25 mouse cellular contexts compared by ENCODE assay signal in the genomic region with DNA sequence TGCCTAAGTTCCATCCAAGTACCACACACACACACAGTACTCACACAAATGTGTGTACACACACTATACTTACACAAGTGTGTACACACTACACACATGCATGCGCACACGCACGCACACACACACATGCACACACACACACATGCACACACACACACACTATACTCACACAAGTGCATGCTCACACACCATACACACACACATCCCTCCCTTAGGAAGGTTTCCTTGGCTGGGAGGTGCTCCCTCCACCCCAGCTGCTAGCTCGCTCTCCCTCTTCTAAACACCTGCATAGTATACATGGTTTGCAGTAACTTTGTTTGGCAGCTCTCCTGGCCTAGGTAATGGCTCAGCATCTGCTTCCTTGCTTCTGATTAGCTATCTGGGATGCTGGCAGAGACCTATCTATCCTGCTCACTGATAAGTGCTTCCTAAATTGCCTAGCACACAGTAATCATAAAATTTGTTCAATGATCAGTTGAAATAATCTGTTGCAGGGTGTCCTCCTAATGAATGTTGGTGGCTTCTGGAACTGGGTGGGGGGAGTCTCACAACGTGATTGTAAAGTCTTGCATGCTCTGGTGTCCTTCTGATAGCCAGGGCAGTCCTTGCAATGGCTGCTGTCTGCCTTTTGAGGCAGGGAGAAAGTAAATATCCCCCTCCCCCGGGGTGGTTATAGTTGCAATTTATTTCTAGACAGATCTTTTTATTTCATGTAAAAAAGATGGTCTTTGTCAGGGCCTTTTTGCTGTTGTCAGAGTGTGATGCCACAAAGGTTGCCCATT. TPM values are rescaled to one million over a fixed set of nuclear protein-coding genes. Genes with fewer than 3 reads are reported as not detected.
A peak's percentile ranks its signal among the peaks of the same experiment; 100 is the strongest.
DNase-seq lines count a peak whose midpoint lies in the region; ATAC-seq and TF ChIP-seq lines count a peak whose summit lies in the region.
"Had no signal": no experiment of that assay in that cellular context is flagged by ENCODE, and none has a peak within 500 bp of the region (broad histone marks: within the 10 kb centered on the region; RNA-seq: fewer than 3 reads in every experiment).

No protein-coding gene starts in this region.

- WGBS in hindbrain, embryonic 11.5 days, result 75% methylated on average over 6 of the region's 6 CpGs
- WGBS in hindbrain, embryonic 12.5 days, result 71% methylated on average over 6 of the region's 6 CpGs
- WGBS in hindbrain, embryonic 13.5 days, result 72% methylated on average over 6 of the region's 6 CpGs
- 79% methylated on average over 6 of the region's 6 CpGs for WGBS in midbrain, embryonic 13.5 days
- 63% methylated on average over 6 of the region's 6 CpGs for WGBS in neural tube, embryonic 15.5 days
- 78% methylated on average over 6 of the region's 6 CpGs for WGBS in intestine, postnatal 0 days

- no peaks in the 10 kb centered on the region; the same call in 1 of the 2 replicates for H3K4me1 ChIP-seq in hindbrain, embryonic 11.5 days (replicated peaks; ENCODE audit: control insufficient read depth, insufficient read depth, low read length)
- H3K4me1 ChIP-seq in hindbrain, embryonic 12.5 days, result peaks cover 3% of the 10 kb centered on the region
- H3K4me1 ChIP-seq in hindbrain, embryonic 13.5 days (replicated peaks), result peaks cover 8% of the 10 kb centered on the region
- peaks cover 12% of the 10 kb centered on the region for H3K4me1 ChIP-seq in midbrain, embryonic 13.5 days (replicated peaks)
- peaks cover 9% of the 10 kb centered on the region for H3K4me1 ChIP-seq in neural tube, embryonic 15.5 days
- no peaks in the 10 kb centered on the region for H3K4me1 ChIP-seq in intestine, postnatal 0 days (replicated peaks; ENCODE audit: control insufficient read depth, insufficient read depth, low read length)
- H3K4me1 ChIP-seq: embryonic facial prominence, embryonic 10.5 days; heart, embryonic 12.5 days had no signal

- no peaks in the 10 kb centered on the region for H3K27me3 ChIP-seq in hindbrain, embryonic 11.5 days (ENCODE audit: control insufficient read depth, insufficient read depth, low read length)
- H3K27me3 ChIP-seq in hindbrain, embryonic 12.5 days, result no peaks in the 10 kb centered on the region
- no peaks in the 10 kb centered on the region for H3K27me3 ChIP-seq in hindbrain, embryonic 13.5 days
- H3K27me3 ChIP-seq in midbrain, embryonic 13.5 days, result no peaks in the 10 kb centered on the region
- H3K27me3 ChIP-seq in neural tube, embryonic 15.5 days (replicated peaks), result no peaks in the 10 kb centered on the region
- no peaks in the 10 kb centered on the region for H3K27me3 ChIP-seq in intestine, postnatal 0 days (replicated peaks; ENCODE audit: control insufficient read depth, insufficient read depth, low read length)
- H3K27me3 ChIP-seq: CH12.LX; heart, embryonic 12.5 days had no signal

- no peak overlapping the region for H3K9ac ChIP-seq in hindbrain, embryonic 11.5 days (ENCODE audit: low read depth, low read length)
- H3K9ac ChIP-seq in hindbrain, embryonic 12.5 days, result no peak overlapping the region
- H3K9ac ChIP-seq in hindbrain, embryonic 13.5 days, result no peak overlapping the region
- no peak overlapping the region for H3K9ac ChIP-seq in midbrain, embryonic 13.5 days (replicated peaks)
- H3K9ac ChIP-seq in neural tube, embryonic 15.5 days (replicated peaks), result no peak overlapping the region
- no peak overlapping the region for H3K9ac ChIP-seq in intestine, postnatal 0 days (ENCODE audit: low read depth, low read length)
- H3K9ac ChIP-seq: heart, embryonic 12.5 days; liver, embryonic 14.5 days; lung, embryonic 14.5 days had no signal

- TF ChIP-seq CTCF in intestine, postnatal 0 days (IDR thresholded peaks at IDR 0.05; ENCODE audit: low read depth), result no peak

- H3K36me3 ChIP-seq in hindbrain, embryonic 11.5 days (ENCODE audit: control insufficient read depth, insufficient read depth, low read length), result no peaks in the 10 kb centered on the region
- H3K36me3 ChIP-seq in hindbrain, embryonic 12.5 days, result no peaks in the 10 kb centered on the region
- H3K36me3 ChIP-seq in hindbrain, embryonic 13.5 days, result no peaks in the 10 kb centered on the region
- no peaks in the 10 kb centered on the region for H3K36me3 ChIP-seq in midbrain, embryonic 13.5 days
- H3K36me3 ChIP-seq in neural tube, embryonic 15.5 days, result no peaks in the 10 kb centered on the region
- H3K36me3 ChIP-seq in intestine, postnatal 0 days (ENCODE audit: control insufficient read depth, insufficient read depth), result no peaks in the 10 kb centered on the region
- H3K36me3 ChIP-seq: embryonic facial prominence, embryonic 10.5 days; G1E; heart, embryonic 12.5 days had no signal

- H3K27ac ChIP-seq in hindbrain, embryonic 11.5 days (ENCODE audit: low read depth, low read length), result no peak overlapping the region
- H3K27ac ChIP-seq in hindbrain, embryonic 12.5 days, result no peak overlapping the region; the same call in 1 of the 2 replicates
- H3K27ac ChIP-seq in hindbrain, embryonic 13.5 days, result no peak overlapping the region
- H3K27ac ChIP-seq in midbrain, embryonic 13.5 days, result peak overlapping the region; percentile 8; the same call in 1 of the 2 replicates
- no peak overlapping the region for H3K27ac ChIP-seq in neural tube, embryonic 15.5 days (replicated peaks)
- H3K27ac ChIP-seq in intestine, postnatal 0 days (ENCODE audit: low read depth, low read length), result no peak overlapping the region
- H3K27ac ChIP-seq: embryonic facial prominence, embryonic 10.5 days; liver, embryonic 14.5 days had no signal

- DNase-seq in hindbrain, embryonic 11.5 days (ENCODE audit: low spot score), result no peak
- DNase-seq in ovary, postnatal 36 days (ENCODE audit: low spot score), result no peak
- DNase-seq: adrenal gland, postnatal 36 days; B cell, adult 2 months; cerebellum, adult 9-10 months; gastrocnemius, postnatal 25 days; heart, adult 18-20 months; heart, postnatal 10 days; kidney, adult 18-20 months; retina, postnatal 1 day; right cerebral cortex, postnatal 4 days; thymus, postnatal 14 days had no signal

- H3K4me2 ChIP-seq in hindbrain, embryonic 11.5 days (replicated peaks; ENCODE audit: low read depth, low read length), result no peak overlapping the region
- H3K4me2 ChIP-seq in hindbrain, embryonic 12.5 days (replicated peaks), result no peak overlapping the region
- H3K4me2 ChIP-seq in hindbrain, embryonic 13.5 days, result no peak overlapping the region
- H3K4me2 ChIP-seq in midbrain, embryonic 13.5 days (replicated peaks), result no peak overlapping the region
- H3K4me2 ChIP-seq in neural tube, embryonic 15.5 days, result no peak overlapping the region
- no peak overlapping the region for H3K4me2 ChIP-seq in intestine, postnatal 0 days (replicated peaks; ENCODE audit: low read depth)
- H3K4me2 ChIP-seq: heart, embryonic 12.5 days; lung, embryonic 14.5 days had no signal

- ATAC-seq in hindbrain, embryonic 11.5 days (ENCODE audit: low FRiP score), result peak; percentile 56; the same call in 1 of the 2 replicates
- ATAC-seq in hindbrain, embryonic 12.5 days (ENCODE audit: low FRiP score), result no peak
- ATAC-seq in hindbrain, embryonic 13.5 days (ENCODE audit: low FRiP score), result peak; percentile 59; the same call in 1 of the 2 replicates
- ATAC-seq in midbrain, embryonic 13.5 days, result no peak
- ATAC-seq in neural tube, embryonic 15.5 days (ENCODE audit: low FRiP score), result peak; percentile 45; the same call in 1 of the 2 replicates
- ATAC-seq in intestine, postnatal 0 days, result no peak
- ATAC-seq: Patski had no signal

- H3K4me3 ChIP-seq in hindbrain, embryonic 11.5 days (ENCODE audit: low read depth, low read length), result no peak overlapping the region
- H3K4me3 ChIP-seq in hindbrain, embryonic 12.5 days, result no peak overlapping the region
- no peak overlapping the region for H3K4me3 ChIP-seq in hindbrain, embryonic 13.5 days
- no peak overlapping the region for H3K4me3 ChIP-seq in midbrain, embryonic 13.5 days (replicated peaks)
- no peak overlapping the region for H3K4me3 ChIP-seq in neural tube, embryonic 15.5 days (replicated peaks)
- H3K4me3 ChIP-seq in intestine, postnatal 0 days (ENCODE audit: low read depth, low read length), result no peak overlapping the region
- H3K4me3 ChIP-seq: embryonic facial prominence, embryonic 10.5 days; heart, embryonic 12.5 days; myocyte had no signal

- H3K9me3 ChIP-seq in hindbrain, embryonic 11.5 days (ENCODE audit: control insufficient read depth, low read length), result no peaks in the 10 kb centered on the region
- no peaks in the 10 kb centered on the region for H3K9me3 ChIP-seq in hindbrain, embryonic 12.5 days (replicated peaks)
- no peaks in the 10 kb centered on the region for H3K9me3 ChIP-seq in hindbrain, embryonic 13.5 days
- H3K9me3 ChIP-seq in midbrain, embryonic 13.5 days, result no peaks in the 10 kb centered on the region
- H3K9me3 ChIP-seq in neural tube, embryonic 15.5 days (replicated peaks), result no peaks in the 10 kb centered on the region
- no peaks in the 10 kb centered on the region for H3K9me3 ChIP-seq in intestine, postnatal 0 days (ENCODE audit: control insufficient read depth)
- H3K9me3 ChIP-seq: embryonic facial prominence, embryonic 10.5 days; G1E; heart, embryonic 12.5 days had no signal

RNA-seq across cellular contexts. Expression of a gene that starts 19.7 kb away (rescaled TPM):
- polyA plus RNA-seq in hindbrain, embryonic 11.5 days (2014; fragmentation: Nextera tagmentation; extraction: Ambion mirVana), result 1.2 and 1.6 TPM in 2 replicates
- polyA plus RNA-seq in hindbrain, embryonic 12.5 days (2016; fragmentation: Nextera tagmentation; extraction: Ambion mirVana), result 1.1 and 1.3 TPM in 2 replicates
- polyA plus RNA-seq in hindbrain, embryonic 13.5 days (2015; fragmentation: Nextera tagmentation; extraction: Ambion mirVana), result 0.87 and 0.98 TPM in 2 replicates
- polyA plus RNA-seq in midbrain, embryonic 13.5 days (2015; fragmentation: Nextera tagmentation; extraction: Ambion mirVana), result 0.38 and 0.49 TPM in 2 replicates
- 1.1 and 1.2 TPM in 2 replicates for polyA plus RNA-seq in neural tube, embryonic 15.5 days (2015; fragmentation: Nextera tagmentation; extraction: Ambion mirVana)
- 0.07 and 0.08 TPM in 2 replicates for polyA plus RNA-seq in intestine, postnatal 0 days (2015; fragmentation: Nextera tagmentation; extraction: Ambion mirVana)
- polyA plus RNA-seq: G1E had no signal

Comparison
In these comparisons a context has a peak if more than half of its experiments do, and no peak if none do; other contexts are left out.
1. ATAC-seq: peak in hindbrain, embryonic 11.5 days (single experiment), hindbrain, embryonic 13.5 days (single experiment) and neural tube, embryonic 15.5 days (single experiment); none in hindbrain, embryonic 12.5 days (single experiment), midbrain, embryonic 13.5 days (single experiment) and intestine, postnatal 0 days (single experiment).